Mouse (Mus musculus) MEL (cell line): ENCODE measurements around the gene 4933417A18Rik. TPM values are rescaled to one million over a fixed set of nuclear protein-coding genes. Genes with fewer than 3 reads are reported as not detected.

Source experiments
- DNase-seq: peaks from one replicate; pipeline ENCODE4 v3.0.0; 2011; ENCODE audit warnings: low read depth, low spot score
- H3K27ac ChIP-seq: 2 replicates; pipeline ENCODE4 v1.5.1; 2012; ENCODE audit warnings: low read depth, mild to moderate bottlenecking, control low read depth, low read length, moderate library complexity; ENCODE audit not compliant: control insufficient read depth
- H3K27me3 ChIP-seq, 2 experiments: fragments of 150-350 bp in 1 of 2; sonication (generic) in 1 of 2; 2 replicates each; pipeline ENCODE4 v1.6.1; 2012; ENCODE audit warnings: low read length in 2 of 2, mild to moderate bottlenecking in 2 of 2, improper control_type of control experiment in 1 of 2, moderate library complexity in 1 of 2; ENCODE audit not compliant: insufficient read depth in 2 of 2, control insufficient read depth in 1 of 2
- H3K36me3 ChIP-seq, 2 experiments: 2 replicates each; pipeline ENCODE4 v1.6.1; 2012 to 2014; ENCODE audit warnings: low read length in 2 of 2, improper control_type of control experiment in 1 of 2, inconsistent platforms in 1 of 2, mild to moderate bottlenecking in 1 of 2; ENCODE audit not compliant: insufficient read depth in 2 of 2, control insufficient read depth in 1 of 2
- H3K4me1 ChIP-seq, 2 experiments: fragments of 150-350 bp in 1 of 2; sonication (generic) in 1 of 2; 2 replicates each; pipeline ENCODE4 v1.6.1; 2012; ENCODE audit warnings: low read length in 2 of 2, improper control_type of control experiment in 1 of 2, mild to moderate bottlenecking in 1 of 2; ENCODE audit not compliant: insufficient read depth in 2 of 2, control insufficient read depth in 1 of 2
- H3K4me3 ChIP-seq, 2 experiments: fragments of 150-350 bp in 1 of 2; sonication (generic) in 1 of 2; 2 replicates each; pipeline ENCODE4 v1.5.1; 2012; ENCODE audit warnings: low read depth in 2 of 2, low read length in 2 of 2, mild to moderate bottlenecking in 2 of 2, moderate library complexity in 2 of 2, control low read depth in 1 of 2, improper control_type of control experiment in 1 of 2; ENCODE audit not compliant: control insufficient read depth in 1 of 2, insufficient read depth in 1 of 2
- H3K79me2 ChIP-seq: 2 replicates; pipeline ENCODE4 v1.6.1; 2012; ENCODE audit warnings: mild to moderate bottlenecking, low read length, moderate library complexity; ENCODE audit not compliant: control insufficient read depth, poor library complexity, insufficient read depth
- H3K9ac ChIP-seq: 2 replicates; pipeline ENCODE4 v1.6.1; 2012; ENCODE audit warnings: low read depth, mild to moderate bottlenecking, control low read depth, low read length, moderate library complexity; ENCODE audit not compliant: control insufficient read depth, poor library complexity, severe bottlenecking
- H3K9me3 ChIP-seq: fragments of 150-350 bp; sonication (generic); replicated peaks from 2 replicates; pipeline ENCODE4 v1.6.1; 2012; ENCODE audit warnings: mild to moderate bottlenecking, low read length, improper control_type of control experiment, moderate library complexity; ENCODE audit not compliant: insufficient read depth
- CHD1 ChIP-seq: IDR thresholded peaks from 2 replicates; pipeline ENCODE4 v1.6.1; 2012; ENCODE audit warnings: low read depth, mild to moderate bottlenecking, inconsistent platforms, low read length, improper control_type of control experiment
- CHD2 ChIP-seq: IDR thresholded peaks from 2 replicates; pipeline ENCODE4 v1.6.1; 2011; ENCODE audit warnings: low read length, improper control_type of control experiment
- CTCF ChIP-seq, 3 experiments: IDR thresholded peaks in 2 of 3; conservative IDR thresholded peaks in 1 of 3; 2 replicates each; pipeline ENCODE4 v1.5.1; 2011 to 2012; ENCODE audit warnings: low read length in 3 of 3, low read depth in 2 of 3, mild to moderate bottlenecking in 2 of 3, improper control_type of control experiment in 1 of 3, inconsistent platforms in 1 of 3, mixed read lengths in 1 of 3, moderate library complexity in 1 of 3; ENCODE audit not compliant: control insufficient read depth in 1 of 3, insufficient read depth in 1 of 3, poor library complexity in 1 of 3, severe bottlenecking in 1 of 3
- E2F4 ChIP-seq: IDR thresholded peaks from 2 replicates; pipeline ENCODE4 v1.6.1; 2011; ENCODE audit warnings: low read depth, low read length, improper control_type of control experiment, borderline replicate concordance
- EP300 ChIP-seq, 2 experiments: IDR thresholded peaks; 2 replicates each; pipeline ENCODE4 v1.6.1; 2011; ENCODE audit warnings: improper control_type of control experiment in 2 of 2, low read length in 2 of 2, low read depth in 1 of 2, mild to moderate bottlenecking in 1 of 2
- GABPA ChIP-seq: IDR thresholded peaks from 2 replicates; pipeline ENCODE4 v1.6.1; 2012; ENCODE audit warnings: low read depth, mild to moderate bottlenecking, inconsistent platforms, low read length, improper control_type of control experiment, moderate library complexity
- HCFC1 ChIP-seq: IDR thresholded peaks from 2 replicates; pipeline ENCODE4 v1.6.1; 2012; ENCODE audit warnings: low read depth, mild to moderate bottlenecking, inconsistent platforms, low read length, improper control_type of control experiment, moderate library complexity
- JUND ChIP-seq: IDR thresholded peaks from 2 replicates; pipeline ENCODE4 v1.6.1; 2011; ENCODE audit warnings: low read depth, mild to moderate bottlenecking, improper control_type of control experiment, low read length
- KAT2A ChIP-seq: conservative IDR thresholded peaks from 2 replicates; pipeline ENCODE4 v1.6.1; 2012; ENCODE audit warnings: low read depth, low read length, improper control_type of control experiment, inconsistent platforms
- MAX ChIP-seq: IDR thresholded peaks from 2 replicates; pipeline ENCODE4 v1.6.1; 2011; ENCODE audit warnings: low read length, improper control_type of control experiment
- MAZ ChIP-seq: IDR thresholded peaks from 2 replicates; pipeline ENCODE4 v1.6.1; 2012; ENCODE audit warnings: low read depth, mild to moderate bottlenecking, inconsistent platforms, low read length, improper control_type of control experiment
- MEF2A ChIP-seq: IDR thresholded peaks from 2 replicates; pipeline ENCODE4 v1.6.1; 2014; ENCODE audit warnings: low read depth, mild to moderate bottlenecking, inconsistent platforms, low read length, improper control_type of control experiment; ENCODE audit not compliant: poor library complexity, insufficient replicate concordance, severe bottlenecking; ENCODE audit errors: extremely low read depth
- MYC ChIP-seq: IDR thresholded peaks from 2 replicates; pipeline ENCODE4 v1.6.1; 2011; ENCODE audit warnings: low read depth, mild to moderate bottlenecking, low read length, improper control_type of control experiment, moderate library complexity
- NELFE ChIP-seq: IDR thresholded peaks from 2 replicates; pipeline ENCODE4 v1.6.1; 2011; ENCODE audit warnings: low read depth, low read length, improper control_type of control experiment
- NRF1 ChIP-seq: IDR thresholded peaks from 2 replicates; pipeline ENCODE4 v1.6.1; 2014; ENCODE audit warnings: low read depth, mild to moderate bottlenecking, inconsistent platforms, low read length, improper control_type of control experiment, moderate library complexity; ENCODE audit not compliant: poor library complexity, insufficient read depth, severe bottlenecking
- POLR2A ChIP-seq, 2 experiments: IDR thresholded peaks; 2 replicates each; pipeline ENCODE4 v1.6.1; 2011 to 2012; ENCODE audit warnings: low read length in 2 of 2, mild to moderate bottlenecking in 2 of 2, control low read depth in 1 of 2, improper control_type of control experiment in 1 of 2, low read depth in 1 of 2, moderate library complexity in 1 of 2; ENCODE audit not compliant: control insufficient read depth in 1 of 2, insufficient read depth in 1 of 2, poor library complexity in 1 of 2
- RAD21 ChIP-seq: IDR thresholded peaks from 2 replicates; pipeline ENCODE4 v1.6.1; 2011; ENCODE audit warnings: mild to moderate bottlenecking, low read depth, low read length, improper control_type of control experiment
- RCOR1 ChIP-seq: IDR thresholded peaks from 2 replicates; pipeline ENCODE4 v1.6.1; 2012; ENCODE audit warnings: low read depth, mild to moderate bottlenecking, inconsistent platforms, low read length, improper control_type of control experiment
- SIN3A ChIP-seq: IDR thresholded peaks from 2 replicates; pipeline ENCODE4 v1.6.1; 2012; ENCODE audit warnings: low read length, improper control_type of control experiment, inconsistent platforms
- SMC3 ChIP-seq: IDR thresholded peaks from 2 replicates; pipeline ENCODE4 v1.6.1; 2011; ENCODE audit warnings: low read depth, low read length, improper control_type of control experiment
- TBP ChIP-seq: IDR thresholded peaks from 2 replicates; pipeline ENCODE4 v1.8.0; 2011; ENCODE audit warnings: low read depth, low read length, improper control_type of control experiment
- USF1 ChIP-seq: IDR thresholded peaks from 2 replicates; pipeline ENCODE4 v1.6.1; 2014; ENCODE audit warnings: low read depth, mild to moderate bottlenecking, inconsistent platforms, low read length, improper control_type of control experiment, moderate library complexity
- USF2 ChIP-seq, 2 experiments: IDR thresholded peaks; 2 replicates each; pipeline ENCODE4 v1.6.1; 2011 to 2012; ENCODE audit warnings: improper control_type of control experiment in 2 of 2, low read length in 2 of 2, borderline replicate concordance in 1 of 2, inconsistent platforms in 1 of 2, low read depth in 1 of 2, mild to moderate bottlenecking in 1 of 2; ENCODE audit not compliant: insufficient read depth in 1 of 2
- ZC3H11A ChIP-seq: IDR thresholded peaks from 2 replicates; pipeline ENCODE4 v1.6.1; 2012; ENCODE audit warnings: low read depth, mild to moderate bottlenecking, inconsistent platforms, low read length, improper control_type of control experiment
- ZKSCAN1 ChIP-seq: IDR thresholded peaks from 2 replicates; pipeline ENCODE4 v1.6.1; 2012; ENCODE audit warnings: low read depth, mild to moderate bottlenecking, inconsistent platforms, low read length, improper control_type of control experiment, moderate library complexity
- ZNF384 ChIP-seq: IDR thresholded peaks from 2 replicates; pipeline ENCODE4 v1.6.1; 2012; ENCODE audit warnings: low read depth, mild to moderate bottlenecking, inconsistent platforms, low read length, improper control_type of control experiment
- polyA plus RNA-seq, 2 experiments: library from polyadenylated mRNA; stranded (reverse) in 1 of 2; unstranded in 1 of 2; fragments of >175 nt in 1 of 2; fragments of >200 nt in 1 of 2; gene quantifications; 2 replicates each; pipeline versions ENCODE4 v1.2.1 to v1.2.4; 2012; ENCODE audit warnings: low replicate concordance in 2 of 2, low read depth in 1 of 2; ENCODE audit not compliant: insufficient read length in 2 of 2, insufficient read depth in 1 of 2, missing spikeins in 1 of 2
- total RNA-seq: library from RNA; depleted of rRNA; stranded (reverse); fragments of 300-350 nt; gene quantifications from 2 replicates; pipeline ENCODE4 v1.2.3, GENCODE M21; 2012

Gene 4933417A18Rik
- total and polyA plus RNA-seq, 3 experiments = not detected

DNA sequence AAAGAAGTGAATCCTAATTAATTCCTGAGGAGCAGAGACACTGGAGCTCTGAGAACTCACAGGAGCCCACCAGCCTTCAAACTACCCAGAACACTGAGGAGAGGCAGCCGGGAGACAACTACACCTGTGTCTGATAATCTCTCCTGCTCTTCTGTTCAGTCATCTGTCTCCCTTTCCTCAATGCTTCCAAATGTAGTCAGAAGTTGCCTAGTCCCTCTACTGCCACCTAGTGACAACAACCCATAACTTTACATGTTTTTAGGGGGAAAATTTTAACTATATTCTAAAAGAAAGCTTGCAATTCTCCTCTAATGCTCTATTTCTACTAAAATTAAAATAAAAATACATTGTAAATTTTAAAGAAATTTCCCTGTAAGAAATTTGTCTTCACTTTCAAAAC lies 48.9 kb downstream of the 4933417A18Rik start:
- no peak overlapping the region for H3K9ac ChIP-seq
- peak; percentile 80 for DNase-seq
- H3K4me1 ChIP-seq = no peaks in the 10 kb centered on the region
- TF ChIP-seq RCOR1 (no peak), NRF1 (no peak), CHD2 (no peak), POLR2A (IDR thresholded peaks at IDR 0.05; ENCODE audit: control insufficient read depth in 1 of 2, insufficient read depth in 1 of 2, low read depth in 1 of 2, low read length in 2 of 2, poor library complexity in 1 of 2) (no peak), MAZ (no peak), MEF2A (no peak), MYC (no peak), MAX (no peak), ZC3H11A (peak; percentile 63; the same call in 1 of the 2 replicates), RAD21 (peak; percentile 75), GABPA (no peak), USF1 (no peak), JUND (no peak), HCFC1 (no peak), CHD1 (no peak), CTCF (IDR thresholded peaks at IDR 0.05 in 2 of 3, conservative IDR thresholded peaks at IDR 0.05 in 1 of 3; ENCODE audit: control insufficient read depth in 1 of 3, insufficient read depth in 1 of 3, low read depth in 2 of 3, low read length in 3 of 3, poor library complexity in 1 of 3, severe bottlenecking in 1 of 3) (peak; percentile 11 to 78 (median 69); a peak in 4 of 6 replicates), SMC3 (peak; percentile 87)
- no peaks in the 10 kb centered on the region for H3K9me3 ChIP-seq
- H3K36me3 ChIP-seq = peaks cover 0 to 1% of the 10 kb centered on the region in 2 experiments; a peak in 1 of 4 replicates
- no peaks in the 10 kb centered on the region for H3K79me2 ChIP-seq
- H3K4me3 ChIP-seq = no peak overlapping the region
- peaks cover 0 to 2% of the 10 kb centered on the region in 2 experiments; a peak in 2 of 4 replicates for H3K27me3 ChIP-seq
- no peak overlapping the region for H3K27ac ChIP-seq

DNA sequence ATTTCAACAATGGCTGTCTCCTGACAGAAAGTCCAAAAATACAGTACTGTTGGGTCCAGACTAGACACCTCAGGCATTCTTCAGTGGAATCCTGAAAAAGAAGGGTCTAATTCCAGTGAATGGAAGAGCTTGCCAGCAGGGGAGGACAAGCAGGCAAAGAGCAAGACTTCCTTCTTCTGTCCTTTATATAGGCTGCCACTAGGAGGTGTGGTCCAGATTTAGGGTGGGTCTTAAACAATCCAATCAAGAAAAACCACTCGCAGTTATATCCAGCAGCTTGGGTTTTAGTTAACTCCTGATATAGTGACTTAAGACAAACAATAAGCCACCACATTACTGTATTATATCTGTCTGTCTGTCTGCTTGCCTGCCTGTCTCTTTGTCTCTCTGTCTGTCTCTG lies 49.6 kb downstream of the 4933417A18Rik start:
- no peak for TF ChIP-seq E2F4
- TF ChIP-seq EP300 (IDR thresholded peaks at IDR 0.05; ENCODE audit: low read depth in 1 of 2, low read length in 2 of 2) = no peak
- TF ChIP-seq USF2 (IDR thresholded peaks at IDR 0.05; ENCODE audit: borderline replicate concordance in 1 of 2, insufficient read depth in 1 of 2, low read depth in 1 of 2, low read length in 2 of 2) = no peak
- no peak for TF ChIP-seq CHD2
- peak in 2 of 3 experiments; percentile 17 to 27; a peak in 1 of 6 replicates for TF ChIP-seq CTCF (IDR thresholded peaks at IDR 0.05 in 2 of 3, conservative IDR thresholded peaks at IDR 0.05 in 1 of 3; ENCODE audit: control insufficient read depth in 1 of 3, insufficient read depth in 1 of 3, low read depth in 2 of 3, low read length in 3 of 3, poor library complexity in 1 of 3, severe bottlenecking in 1 of 3)
- no peak for TF ChIP-seq ZNF384
- no peak for TF ChIP-seq NELFE
- TF ChIP-seq JUND = no peak
- peak; percentile 17; the same call in 1 of the 2 replicates for TF ChIP-seq SMC3
- no peak for TF ChIP-seq KAT2A
- no peak for TF ChIP-seq USF1
- no peak for TF ChIP-seq ZKSCAN1
- no peak for TF ChIP-seq MYC
- TF ChIP-seq TBP = peak; percentile 93
- no peak for TF ChIP-seq SIN3A
- Histone ChIP-seq H3K4me3 (no peak overlapping the region), H3K27ac (no peak overlapping the region), H3K79me2 (no peaks in the 10 kb centered on the region), H3K27me3 (no peaks in the 10 kb centered on the region), H3K9me3 (no peaks in the 10 kb centered on the region), H3K9ac (no peak overlapping the region), H3K4me1 (no peaks in the 10 kb centered on the region), H3K36me3 (peaks cover 0 to 2% of the 10 kb centered on the region in 2 experiments; a peak in 1 of 4 replicates)
- peak; percentile 74 for DNase-seq
